Mouse (Mus musculus): ENCODE measurements around the gene Ddx17. TPM values are rescaled to one million over a fixed set of nuclear protein-coding genes. Genes with fewer than 3 reads are reported as not detected.

Gene Ddx17
- polyA plus RNA-seq, 1 experiment from 2014 or later = 48.9 TPM

DNA sequence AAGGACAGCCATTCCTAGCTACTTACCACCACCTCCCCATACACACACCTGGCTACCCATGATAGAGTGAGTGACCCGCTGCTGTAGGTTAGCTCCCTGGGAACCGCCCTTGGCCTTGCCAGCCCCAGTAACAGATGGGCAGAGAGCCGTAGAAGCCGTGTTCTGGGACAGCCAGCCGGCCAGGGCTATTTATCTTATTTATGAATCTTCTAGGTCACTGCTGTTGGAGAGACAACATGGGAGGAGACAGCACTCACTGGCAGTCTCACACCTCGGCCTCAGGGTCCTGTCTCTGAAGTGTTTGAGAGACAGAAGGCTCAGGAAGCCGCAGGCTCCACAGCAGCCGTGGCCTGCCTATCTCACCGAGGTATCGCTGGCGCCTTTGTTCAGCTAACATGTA, 57.1 kb downstream of the Ddx17 start:
- Histone ChIP-seq H3K36me3 (replicated peaks) (no peaks in the 10 kb centered on the region), H3K9me3 (no peaks in the 10 kb centered on the region), H3K27me3 (ENCODE audit: poor library complexity, severe bottlenecking) (peaks cover 41% of the 10 kb centered on the region), H3K27ac (no peak overlapping the region), H3K4me1 (peaks cover 3% of the 10 kb centered on the region; the same call in 1 of the 2 replicates), H3K4me3 (no peak overlapping the region)
- DNase-seq (ENCODE audit: extremely low spot score, low spot score) = no peak
- 85% methylated on average over 11 of the region's 11 CpGs for WGBS

DNA sequence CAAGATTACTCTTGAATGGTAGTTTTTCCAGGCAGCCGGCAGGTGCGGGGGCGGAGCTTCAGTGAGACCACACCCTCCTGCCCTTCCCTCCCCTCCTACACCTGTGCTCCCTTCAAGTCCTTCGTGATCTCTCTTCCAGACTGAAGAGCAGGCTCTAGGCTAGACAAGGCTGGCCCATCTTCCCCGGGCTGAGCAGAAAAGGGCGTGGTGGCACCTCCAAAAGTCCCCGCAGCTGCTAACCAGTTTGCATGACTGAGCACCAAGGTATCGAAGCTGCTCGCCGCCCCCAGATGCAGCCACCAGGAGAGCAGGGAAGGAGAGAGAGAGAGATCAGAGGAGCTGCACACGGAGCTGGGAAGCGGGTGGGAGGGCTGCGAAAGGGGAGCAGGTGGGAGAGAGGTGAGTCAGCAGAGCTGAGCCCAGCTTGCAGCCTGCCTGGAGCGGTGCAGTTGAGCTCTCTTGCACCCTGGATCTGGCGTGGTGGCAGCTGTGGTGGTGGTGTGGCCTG, 65.3 kb downstream of the Ddx17 start:
- DNase-seq (ENCODE audit: extremely low spot score, low spot score) = no peak
- H3K36me3 ChIP-seq (replicated peaks) = no peaks in the 10 kb centered on the region
- H3K4me3 ChIP-seq = no peak overlapping the region
- WGBS = 11% methylated on average over 15 of the region's 15 CpGs
- no peak overlapping the region for H3K27ac ChIP-seq
- peaks cover 17% of the 10 kb centered on the region for H3K4me1 ChIP-seq
- H3K9me3 ChIP-seq = no peaks in the 10 kb centered on the region
- peaks cover 48% of the 10 kb centered on the region for H3K27me3 ChIP-seq (ENCODE audit: poor library complexity, severe bottlenecking)

Small RNA genes within 50 kb of the gene (microRNA-seq; reads per million reads assigned to microRNA genes)
- not detected for gene Gm27903

Other genes with a start within 250 kb of the Ddx17 start
- gene Pla2g6, start 218.4 kb downstream of the Ddx17 start, polyA plus RNA-seq (2016; fragmentation: Nextera tagmentation; extraction: Ambion mirVana) = 20.9 and 22.8 TPM in 2 replicates
- 1.5 and 1.6 TPM in 2 replicates for gene Maff, start 200.1 kb downstream of the Ddx17 start, polyA plus RNA-seq (2016; fragmentation: Nextera tagmentation; extraction: Ambion mirVana)
- 50.0 and 56.1 TPM in 2 replicates for gene Tmem184b, start 143.2 kb downstream of the Ddx17 start, polyA plus RNA-seq (2016; fragmentation: Nextera tagmentation; extraction: Ambion mirVana)
- 117 and 123 TPM in 2 replicates for gene Csnk1e, start 91.2 kb downstream of the Ddx17 start, polyA plus RNA-seq (2016; fragmentation: Nextera tagmentation; extraction: Ambion mirVana)
- gene Kcnj4, start 41.5 kb downstream of the Ddx17 start, polyA plus RNA-seq (2016; fragmentation: Nextera tagmentation; extraction: Ambion mirVana) = not detected in 2 replicates
- 7.4 and 7.5 TPM in 2 replicates for gene Kdelr3, start 30.3 kb downstream of the Ddx17 start, polyA plus RNA-seq (2016; fragmentation: Nextera tagmentation; extraction: Ambion mirVana)
- gene Dmc1, start 58.4 kb upstream of the Ddx17 start, polyA plus RNA-seq (2016; fragmentation: Nextera tagmentation; extraction: Ambion mirVana) = 1.2 and 1.8 TPM in 2 replicates
- 1.8 and 2.5 TPM in 2 replicates for gene Fam227a, start 112.2 kb upstream of the Ddx17 start, polyA plus RNA-seq (2016; fragmentation: Nextera tagmentation; extraction: Ambion mirVana)
- 79.1 and 80.3 TPM in 2 replicates for gene Cby1, start 112.5 kb upstream of the Ddx17 start, polyA plus RNA-seq (2016; fragmentation: Nextera tagmentation; extraction: Ambion mirVana)
- 268 and 286 TPM in 2 replicates for gene Tomm22, start 124.1 kb upstream of the Ddx17 start, polyA plus RNA-seq (2016; fragmentation: Nextera tagmentation; extraction: Ambion mirVana)
- 16.6 and 18.6 TPM in 2 replicates for gene Josd1, start 141.2 kb upstream of the Ddx17 start, polyA plus RNA-seq (2016; fragmentation: Nextera tagmentation; extraction: Ambion mirVana)
- 48.3 and 52.5 TPM in 2 replicates for gene Gtpbp1, start 144.1 kb upstream of the Ddx17 start, polyA plus RNA-seq (2016; fragmentation: Nextera tagmentation; extraction: Ambion mirVana)
- gene Sun2, start 195.8 kb upstream of the Ddx17 start, polyA plus RNA-seq (2016; fragmentation: Nextera tagmentation; extraction: Ambion mirVana) = 2.0 and 3.4 TPM in 2 replicates
- 63.3 and 70.8 TPM in 2 replicates for gene Dnal4, start 231.1 kb upstream of the Ddx17 start, polyA plus RNA-seq (2016; fragmentation: Nextera tagmentation; extraction: Ambion mirVana)

Data from forebrain, embryonic 10.5 days (tissue).